Mouse (Mus musculus): ENCODE data around the gene Scn9a. TPM values are rescaled to one million over a fixed set of nuclear protein-coding genes. Genes with fewer than 3 reads are reported as not detected.

Gene Scn9a
- polyA plus RNA-seq, 1 experiment from 2014 or later = 0.05 TPM

DNA sequence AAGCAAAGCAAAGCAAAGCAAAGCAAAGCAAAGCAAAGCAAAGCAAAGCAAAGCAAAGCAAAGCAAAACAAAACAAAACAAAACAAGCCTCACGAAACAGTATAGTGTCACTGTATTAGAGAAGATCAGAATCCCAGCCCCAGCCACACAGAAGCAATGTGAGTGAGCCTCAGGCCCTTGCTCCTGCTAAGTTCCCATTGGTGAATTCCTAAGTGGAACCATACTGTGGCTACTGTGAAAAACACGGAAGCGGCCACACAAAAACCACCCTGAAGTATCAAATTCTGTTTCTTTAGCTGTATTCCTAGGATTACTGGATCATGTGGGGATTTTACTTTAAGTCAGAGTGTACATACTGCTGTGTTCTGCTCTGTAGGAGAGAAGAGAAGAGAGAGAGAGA lies 198.5 kb downstream of the Scn9a start:
- WGBS = 59% methylated on average over 3 of the region's 3 CpGs
- no peak for DNase-seq (ENCODE audit: low spot score)
- no peaks in the 10 kb centered on the region for H3K9me3 ChIP-seq

More for the DNA sequence above, 198.5 kb downstream of the Scn9a start:
- Histone ChIP-seq H3K27ac (no peak overlapping the region), H3K36me3 (no peaks in the 10 kb centered on the region), H3K27me3 (ENCODE audit: insufficient read depth, poor library complexity, severe bottlenecking) (0 out of 2 replicates have a peak, but pooled peaks cover 4% of the 10 kb centered on the region), H3K4me3 (no peak overlapping the region), H3K4me1 (no peaks in the 10 kb centered on the region)

Other genes starting within 250 kb of the Scn9a start
- gene Scn1a, start 194.1 kb downstream of the Scn9a start, polyA plus RNA-seq (2016; fragmentation: Nextera tagmentation; extraction: Ambion mirVana) = 0.07 and 0.24 TPM in 2 replicates
- 0.83 and 0.96 TPM in 2 replicates for gene Scn7a, start 150.0 kb upstream of the Scn9a start, polyA plus RNA-seq (2016; fragmentation: Nextera tagmentation; extraction: Ambion mirVana)

Measured in heart, embryonic 10.5 days (tissue).